Mouse (Mus musculus) midbrain, embryonic 13.5 days (tissue): ENCODE data around the gene Mcoln1. TPM values are rescaled to one million over a fixed set of nuclear protein-coding genes. Genes with fewer than 3 reads are reported as not detected.
A peak's percentile ranks its signal among the peaks of the same experiment; 100 is the strongest.

Experiments used
- ATAC-seq: fragments of 200-750 bp; cut with Nextera tagmentation; 2 replicates; pipeline ENCODE4 v1.8.0; 2017; ENCODE audit warnings: mild to moderate bottlenecking, moderate TSS enrichment, moderate library complexity
- H3K27ac ChIP-seq: fragments of 300-500 bp; sonication (generic); 2 replicates; pipeline ENCODE4 v1.5.1; 2015; ENCODE audit warnings: inconsistent platforms, mild to moderate bottlenecking, moderate library complexity
- H3K27me3 ChIP-seq: fragments of 300-500 bp; sonication (generic); 2 replicates; pipeline ENCODE4 v1.6.1; 2015; ENCODE audit warnings: mild to moderate bottlenecking, inconsistent platforms
- H3K36me3 ChIP-seq: fragments of 300-500 bp; sonication (generic); 2 replicates; pipeline ENCODE4 v1.6.1; 2015; ENCODE audit warnings: mild to moderate bottlenecking, inconsistent platforms
- H3K4me1 ChIP-seq: fragments of 300-500 bp; sonication (generic); replicated peaks from 2 replicates; pipeline ENCODE4 v1.6.1; 2015; ENCODE audit warnings: inconsistent platforms
- H3K4me2 ChIP-seq: fragments of 300-500 bp; sonication (generic); replicated peaks from 2 replicates; pipeline ENCODE4 v1.6.1; 2015; ENCODE audit warnings: moderate library complexity, mild to moderate bottlenecking, inconsistent platforms
- H3K4me3 ChIP-seq: fragments of 300-500 bp; sonication (generic); replicated peaks from 2 replicates; pipeline ENCODE4 v1.5.1; 2015; ENCODE audit warnings: mild to moderate bottlenecking, inconsistent platforms
- H3K9ac ChIP-seq: fragments of 300-500 bp; sonication (generic); replicated peaks from 2 replicates; pipeline ENCODE4 v1.6.1; 2015; ENCODE audit warnings: mild to moderate bottlenecking, inconsistent platforms
- H3K9me3 ChIP-seq: fragments of 300-500 bp; sonication (generic); 2 replicates; pipeline ENCODE4 v1.6.1; 2016; ENCODE audit warnings: mild to moderate bottlenecking, inconsistent platforms
- WGBS: fragments of 180-500 bp; shearing (Covaris S2); methylation state at CpG from one replicate; pipeline ENCODE4 v1.1.7; 2015; 5-methylcytosine and 5-hydroxymethylcytosine counted together
- polyA plus RNA-seq: library from polyadenylated mRNA; unstranded; fragments of >200 nt; fragmentation: Nextera tagmentation; extraction: Ambion mirVana; gene quantifications from 2 replicates; pipeline ENCODE4 v1.2.1, GENCODE M21; 2015

Gene Mcoln1
- polyA plus RNA-seq, 1 experiment from 2014 or later, result 99.6 TPM

- Histone ChIP-seq H3K4me1 (no peaks in the 10 kb centered on the region), H3K36me3 (no peaks in the 10 kb centered on the region), H3K4me2 (no peak overlapping the region), H3K9ac (no peak overlapping the region), H3K27me3 (no peaks in the 10 kb centered on the region), H3K9me3 (no peaks in the 10 kb centered on the region), H3K4me3 (no peak overlapping the region), H3K27ac (no peak overlapping the region)
- ATAC-seq, result no peak
- 66% methylated on average over 5 of the region's 5 CpGs for whole genome bisulfite sequencing
These were observed 18.7 kb upstream of the Mcoln1 start for GRCm38 (mm10) chr8:3481605-3482004.

GRCm38 (mm10) chr8:3482240-3482740 lies 18.0 kb upstream of the Mcoln1 start:
- no peak for ATAC-seq
- 91% methylated on average over 22 of the region's 22 CpGs for WGBS
- no peaks in the 10 kb centered on the region for H3K4me1 ChIP-seq

GRCm38 (mm10) chr8:3483546-3483945 lies 16.7 kb upstream of the Mcoln1 start:
- Histone ChIP-seq H3K9ac (no peak overlapping the region), H3K36me3 (no peaks in the 10 kb centered on the region), H3K27ac (no peak overlapping the region), H3K4me1 (no peaks in the 10 kb centered on the region), H3K27me3 (no peaks in the 10 kb centered on the region), H3K9me3 (no peaks in the 10 kb centered on the region), H3K4me2 (no peak overlapping the region), H3K4me3 (no peak overlapping the region)
- no peak for ATAC-seq
- 83% methylated on average over 7 of the region's 7 CpGs for WGBS

More at GRCm38 (mm10) chr8:3482240-3482740, 18.0 kb upstream of the Mcoln1 start:
- Histone ChIP-seq H3K9me3 (no peaks in the 10 kb centered on the region), H3K4me3 (no peak overlapping the region), H3K36me3 (no peaks in the 10 kb centered on the region), H3K9ac (no peak overlapping the region), H3K4me2 (no peak overlapping the region), H3K27me3 (no peaks in the 10 kb centered on the region), H3K27ac (no peak overlapping the region)

- Histone ChIP-seq H3K27ac (no peak overlapping the region), H3K9me3 (no peaks in the 10 kb centered on the region), H3K4me1 (no peaks in the 10 kb centered on the region), H3K4me3 (no peak overlapping the region), H3K27me3 (no peaks in the 10 kb centered on the region), H3K9ac (no peak overlapping the region), H3K36me3 (no peaks in the 10 kb centered on the region), H3K4me2 (no peak overlapping the region)
- ATAC-seq, result peak; percentile 34; the same call in 1 of the 2 replicates
- WGBS, result 28% methylated on average over 5 of the region's 5 CpGs
These were observed 15.1 kb upstream of the Mcoln1 start for GRCm38 (mm10) chr8:3485192-3485591.

GRCm38 (mm10) chr8:3492901-3493844 lies 7.1 kb upstream of the Mcoln1 start, which contains the start of gene Zfp358:
Gene Zfp358 (plus strand): TSS chr8:3493138.
- Histone ChIP-seq H3K4me3 (peak within 1 kb of the TSS; percentile 91), H3K27ac (peak within 1 kb of the TSS; percentile 89), H3K9me3 (peaks cover 8% of the 10 kb centered on the region), H3K4me2 (peak within 1 kb of the TSS; percentile 79), H3K9ac (peak within 1 kb of the TSS; percentile 100), H3K27me3 (no peaks in the 10 kb centered on the region), H3K36me3 (peaks cover 35% of the 10 kb centered on the region), H3K4me1 (peaks cover 34% of the 10 kb centered on the region)
- under 1% methylated on average over 57 of the region's 64 CpGs for WGBS
- ATAC-seq, result peak; percentile 95

GRCm38 (mm10) chr8:3493845-3494208 lies 6.4 kb upstream of the Mcoln1 start:
- H3K9me3 ChIP-seq, result peaks cover 8% of the 10 kb centered on the region
- H3K27me3 ChIP-seq, result no peaks in the 10 kb centered on the region
- peaks cover 35% of the 10 kb centered on the region for H3K36me3 ChIP-seq
- peak overlapping the region; percentile 79 for H3K4me2 ChIP-seq
- peak overlapping the region; percentile 100 for H3K9ac ChIP-seq
- 0 out of 2 replicates have a peak, but pooled peaks have one; percentile 1 for ATAC-seq
- 38% methylated on average over 6 of the region's 6 CpGs for WGBS
- peak overlapping the region; percentile 91 for H3K4me3 ChIP-seq
- peaks cover 34% of the 10 kb centered on the region for H3K4me1 ChIP-seq
- peak overlapping the region; percentile 89 for H3K27ac ChIP-seq

GRCm38 (mm10) chr8:3495578-3496427 lies 4.5 kb upstream of the Mcoln1 start:
- WGBS, result 97% methylated on average over 44 of the region's 44 CpGs

GRCm38 (mm10) chr8:3496428-3496748 lies 3.9 kb upstream of the Mcoln1 start:
- no peak overlapping the region; the same call in 1 of the 2 replicates for H3K9ac ChIP-seq
- peaks cover 35% of the 10 kb centered on the region for H3K36me3 ChIP-seq
- H3K4me3 ChIP-seq, result 0 out of 2 replicates have a peak overlapping the region, but pooled peaks have one; percentile 7
- WGBS, result 95% methylated on average over 15 of the region's 15 CpGs
- H3K9me3 ChIP-seq, result peaks cover 8% of the 10 kb centered on the region
- no peak overlapping the region for H3K27ac ChIP-seq
- no peak for ATAC-seq
- no peaks in the 10 kb centered on the region for H3K27me3 ChIP-seq
- H3K4me1 ChIP-seq, result peaks cover 49% of the 10 kb centered on the region
- no peak overlapping the region for H3K4me2 ChIP-seq

More at GRCm38 (mm10) chr8:3495578-3496427, 4.5 kb upstream of the Mcoln1 start:
- peaks cover 35% of the 10 kb centered on the region for H3K36me3 ChIP-seq
- no peak overlapping the region for H3K4me2 ChIP-seq
- no peak for ATAC-seq
- no peak overlapping the region for H3K4me3 ChIP-seq
- H3K27me3 ChIP-seq, result no peaks in the 10 kb centered on the region
- no peak overlapping the region for H3K9ac ChIP-seq
- peaks cover 43% of the 10 kb centered on the region for H3K4me1 ChIP-seq
- H3K27ac ChIP-seq, result no peak overlapping the region
- H3K9me3 ChIP-seq, result peaks cover 8% of the 10 kb centered on the region

GRCm38 (mm10) chr8:3498583-3498982 lies 1.7 kb upstream of the Mcoln1 start:
- ATAC-seq, result no peak
- Histone ChIP-seq H3K9ac (no peak overlapping the region), H3K27ac (0 out of 2 replicates have a peak overlapping the region, but pooled peaks have one; percentile 30), H3K4me2 (no peak overlapping the region), H3K4me3 (no peak overlapping the region), H3K9me3 (peaks cover 8% of the 10 kb centered on the region), H3K4me1 (peaks cover 59% of the 10 kb centered on the region), H3K27me3 (no peaks in the 10 kb centered on the region), H3K36me3 (peaks cover 35% of the 10 kb centered on the region)
- WGBS, result 95% methylated on average over 3 of the region's 3 CpGs

- 10% methylated on average over 8 of the region's 8 CpGs for WGBS
- H3K9ac ChIP-seq, result peak overlapping the region; percentile 77
- H3K4me2 ChIP-seq, result peak overlapping the region; percentile 63
- peak overlapping the region; percentile 77 for H3K4me3 ChIP-seq
- H3K9me3 ChIP-seq, result peaks cover 8% of the 10 kb centered on the region
- H3K4me1 ChIP-seq, result peaks cover 49% of the 10 kb centered on the region
- peaks cover 30% of the 10 kb centered on the region for H3K36me3 ChIP-seq
- H3K27me3 ChIP-seq, result no peaks in the 10 kb centered on the region
- H3K27ac ChIP-seq, result peak overlapping the region; percentile 88
- ATAC-seq, result peak; percentile 14; the same call in 1 of the 2 replicates
These were observed 506 bp upstream of the Mcoln1 start for GRCm38 (mm10) chr8:3499751-3500150.

- ATAC-seq, result no peak
- Histone ChIP-seq H3K4me3 (no peak overlapping the region), H3K4me1 (peaks cover 32% of the 10 kb centered on the region), H3K36me3 (peaks cover 23% of the 10 kb centered on the region), H3K27me3 (no peaks in the 10 kb centered on the region), H3K9me3 (no peaks in the 10 kb centered on the region), H3K27ac (no peak overlapping the region), H3K4me2 (no peak overlapping the region), H3K9ac (0 out of 2 replicates have a peak overlapping the region, but pooled peaks have one; percentile 20)
- 83% methylated on average over 4 of the region's 4 CpGs for WGBS
These were observed 2.0 kb downstream of the Mcoln1 start for GRCm38 (mm10) chr8:3502217-3502616.
